Mouse (Mus musculus): ENCODE data around the gene Gm21974. TPM values are rescaled to one million over a fixed set of nuclear protein-coding genes. Genes with fewer than 3 reads are reported as not detected.
"Not testable (repeated sequence)": the region's sequence is repeated elsewhere in the genome, so short reads cannot be mapped to it uniquely, and the experiment has no call there.

Gene Gm21974
- polyA plus RNA-seq, 1 experiment from 2014 or later: not detected

GRCm38 (mm10) chr7:127849973-127850875, 45.0 kb downstream of the Gm21974 start:
- Histone ChIP-seq H3K27ac (ENCODE audit: low read length) (no peak overlapping the region), H3K9ac (ENCODE audit: low read depth, low read length) (no peak overlapping the region), H3K36me3 (ENCODE audit: control insufficient read depth, insufficient read depth, low read length) (no peaks in the 10 kb centered on the region), H3K9me3 (replicated peaks; ENCODE audit: control insufficient read depth, low read length, poor library complexity, severe bottlenecking) (no peaks in the 10 kb centered on the region), H3K4me1 (ENCODE audit: control insufficient read depth, insufficient read depth, low read length) (no peaks in the 10 kb centered on the region), H3K4me3 (ENCODE audit: low read depth, low read length) (no peak overlapping the region), H3K4me2 (ENCODE audit: low read length) (no peak overlapping the region), H3K27me3 (ENCODE audit: control insufficient read depth, insufficient read depth, low read depth, low read length) (no peaks in the 10 kb centered on the region)
- 80% methylated on average over 6 of the region's 6 CpGs for WGBS
- ATAC-seq: no peak

- Histone ChIP-seq H3K27ac (ENCODE audit: low read length) (peak overlapping the region; percentile 88), H3K4me3 (ENCODE audit: low read depth, low read length) (peak overlapping the region; percentile 55), H3K4me2 (ENCODE audit: low read length) (peak overlapping the region; percentile 98), H3K4me1 (ENCODE audit: control insufficient read depth, insufficient read depth, low read length) (peaks cover 14% of the 10 kb centered on the region; the same call in 1 of the 2 replicates), H3K27me3 (ENCODE audit: control insufficient read depth, insufficient read depth, low read depth, low read length) (no peaks in the 10 kb centered on the region), H3K9ac (ENCODE audit: low read depth, low read length) (peak overlapping the region; percentile 74), H3K36me3 (ENCODE audit: control insufficient read depth, insufficient read depth, low read length) (no peaks in the 10 kb centered on the region), H3K9me3 (replicated peaks; ENCODE audit: control insufficient read depth, low read length, poor library complexity, severe bottlenecking) (no peaks in the 10 kb centered on the region)
- peak; percentile 72 for ATAC-seq
- WGBS: under 1% methylated on average over 40 of the region's 40 CpGs
These were observed 53.1 kb downstream of the Gm21974 start for GRCm38 (mm10) chr7:127842001-127842718.

GRCm38 (mm10) chr7:127841340-127842000, 53.8 kb downstream of the Gm21974 start:
- peaks cover 14% of the 10 kb centered on the region; the same call in 1 of the 2 replicates for H3K4me1 ChIP-seq (ENCODE audit: control insufficient read depth, insufficient read depth, low read length)
- H3K9ac ChIP-seq (ENCODE audit: low read depth, low read length): peak overlapping the region; percentile 74
- H3K4me3 ChIP-seq (ENCODE audit: low read depth, low read length): peak overlapping the region; percentile 55
- ATAC-seq: peak; percentile 95
- peak overlapping the region; percentile 98 for H3K4me2 ChIP-seq (ENCODE audit: low read length)
- H3K27ac ChIP-seq (ENCODE audit: low read length): peak overlapping the region; percentile 88
- no peaks in the 10 kb centered on the region for H3K9me3 ChIP-seq (replicated peaks; ENCODE audit: control insufficient read depth, low read length, poor library complexity, severe bottlenecking)
- H3K36me3 ChIP-seq (ENCODE audit: control insufficient read depth, insufficient read depth, low read length): no peaks in the 10 kb centered on the region
- no peaks in the 10 kb centered on the region for H3K27me3 ChIP-seq (ENCODE audit: control insufficient read depth, insufficient read depth, low read depth, low read length)
- WGBS: under 1% methylated on average over 28 of the region's 46 CpGs

- ATAC-seq: peak; percentile 9; the same call in 1 of the 2 replicates
- no peaks in the 10 kb centered on the region for H3K36me3 ChIP-seq (ENCODE audit: control insufficient read depth, insufficient read depth, low read length)
- peak overlapping the region; percentile 88 for H3K27ac ChIP-seq (ENCODE audit: low read length)
- H3K27me3 ChIP-seq (ENCODE audit: control insufficient read depth, insufficient read depth, low read depth, low read length): no peaks in the 10 kb centered on the region
- no peaks in the 10 kb centered on the region for H3K9me3 ChIP-seq (replicated peaks; ENCODE audit: control insufficient read depth, low read length, poor library complexity, severe bottlenecking)
- 4% methylated on average over 15 of the region's 15 CpGs for WGBS
- peaks cover 14% of the 10 kb centered on the region; the same call in 1 of the 2 replicates for H3K4me1 ChIP-seq (ENCODE audit: control insufficient read depth, insufficient read depth, low read length)
- H3K4me3 ChIP-seq (ENCODE audit: low read depth, low read length): peak overlapping the region; percentile 55
- H3K9ac ChIP-seq (ENCODE audit: low read depth, low read length): peak overlapping the region; percentile 74
- peak overlapping the region; percentile 98 for H3K4me2 ChIP-seq (ENCODE audit: low read length)
These were observed 54.4 kb downstream of the Gm21974 start for GRCm38 (mm10) chr7:127840886-127841285.

- not testable (repeated sequence) for H3K36me3 ChIP-seq (ENCODE audit: control insufficient read depth, insufficient read depth, low read length); H3K4me2 ChIP-seq (ENCODE audit: low read length); ATAC-seq; H3K4me3 ChIP-seq (ENCODE audit: low read depth, low read length); H3K9ac ChIP-seq (ENCODE audit: low read depth, low read length); H3K9me3 ChIP-seq (replicated peaks; ENCODE audit: control insufficient read depth, low read length, poor library complexity, severe bottlenecking); H3K27ac ChIP-seq (ENCODE audit: low read length); H3K27me3 ChIP-seq (ENCODE audit: control insufficient read depth, insufficient read depth, low read depth, low read length)
- H3K4me1 ChIP-seq (ENCODE audit: control insufficient read depth, insufficient read depth, low read length): peaks cover 14% of the 10 kb centered on the region; the same call in 1 of the 2 replicates
- WGBS: 84% methylated on average over 2 of the region's 2 CpGs
These were observed 55.2 kb downstream of the Gm21974 start for GRCm38 (mm10) chr7:127840031-127840430.

- WGBS: 73% methylated on average over 4 of the region's 4 CpGs
These were observed 57.4 kb downstream of the Gm21974 start for GRCm38 (mm10) chr7:127837878-127838277.

GRCm38 (mm10) chr7:127837473-127837872, 57.8 kb downstream of the Gm21974 start:
- WGBS: 84% methylated on average over 5 of the region's 5 CpGs
- Histone ChIP-seq H3K9me3 (replicated peaks; ENCODE audit: control insufficient read depth, low read length, poor library complexity, severe bottlenecking) (no peaks in the 10 kb centered on the region), H3K9ac (ENCODE audit: low read depth, low read length) (no peak overlapping the region), H3K36me3 (ENCODE audit: control insufficient read depth, insufficient read depth, low read length) (no peaks in the 10 kb centered on the region), H3K4me2 (ENCODE audit: low read length) (no peak overlapping the region), H3K4me1 (ENCODE audit: control insufficient read depth, insufficient read depth, low read length) (peaks cover 8% of the 10 kb centered on the region; the same call in 1 of the 2 replicates), H3K27ac (ENCODE audit: low read length) (no peak overlapping the region), H3K27me3 (ENCODE audit: control insufficient read depth, insufficient read depth, low read depth, low read length) (no peaks in the 10 kb centered on the region), H3K4me3 (ENCODE audit: low read depth, low read length) (no peak overlapping the region)
- no peak for ATAC-seq

More at GRCm38 (mm10) chr7:127837878-127838277, 57.4 kb downstream of the Gm21974 start:
- not testable (repeated sequence) for H3K9ac ChIP-seq (ENCODE audit: low read depth, low read length); ATAC-seq; H3K27ac ChIP-seq (ENCODE audit: low read length); H3K9me3 ChIP-seq (replicated peaks; ENCODE audit: control insufficient read depth, low read length, poor library complexity, severe bottlenecking); H3K36me3 ChIP-seq (ENCODE audit: control insufficient read depth, insufficient read depth, low read length); H3K4me3 ChIP-seq (ENCODE audit: low read depth, low read length); H3K4me2 ChIP-seq (ENCODE audit: low read length); H3K27me3 ChIP-seq (ENCODE audit: control insufficient read depth, insufficient read depth, low read depth, low read length)
- H3K4me1 ChIP-seq (ENCODE audit: control insufficient read depth, insufficient read depth, low read length): peaks cover 12% of the 10 kb centered on the region; the same call in 1 of the 2 replicates

Data from midbrain, embryonic 16.5 days (tissue).